Mouse (Mus musculus): ENCODE results near the gene Slc3a1. TPM values are rescaled to one million over a fixed set of nuclear protein-coding genes. Genes with fewer than 3 reads are reported as not detected.

Gene Slc3a1
- polyA plus RNA-seq, 1 experiment from 2014 or later = 11.1 TPM

- ATAC-seq (replicated peaks; ENCODE audit: low FRiP score) = no peak
- no peak overlapping the region for H3K4me2 ChIP-seq
- no peak overlapping the region for H3K4me3 ChIP-seq (replicated peaks)
- no peak overlapping the region for H3K9ac ChIP-seq
- peaks cover 20% of the 10 kb centered on the region for H3K4me1 ChIP-seq
- H3K9me3 ChIP-seq (replicated peaks) = no peaks in the 10 kb centered on the region
- no peaks in the 10 kb centered on the region for H3K36me3 ChIP-seq
- no peak overlapping the region for H3K27ac ChIP-seq
- no peaks in the 10 kb centered on the region for H3K27me3 ChIP-seq
- 89% methylated on average over 4 of the region's 4 CpGs for WGBS
These were observed 10.1 kb downstream of the Slc3a1 start for GRCm38 (mm10) chr17:85038311-85038710.

DNA sequence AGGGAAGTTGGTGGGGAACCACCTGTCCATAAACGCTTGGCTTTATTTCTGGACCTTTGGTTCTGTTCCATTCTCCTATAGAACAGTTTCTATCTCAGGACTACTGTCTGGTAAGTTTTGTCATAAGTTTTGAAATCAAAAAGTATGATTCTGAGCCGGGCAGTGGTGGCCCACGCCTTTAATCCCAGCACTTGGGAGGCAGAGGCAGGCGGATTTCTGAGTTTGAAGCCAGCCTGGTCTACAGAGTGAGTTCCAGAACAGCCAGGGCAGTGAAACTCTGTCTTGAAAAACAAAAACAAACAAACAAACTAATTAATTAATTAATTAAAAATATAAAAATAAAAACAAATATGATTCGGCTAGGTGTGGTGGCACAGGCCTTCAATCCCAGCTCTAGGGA is 10.6 kb downstream of the Slc3a1 start:
- ATAC-seq (replicated peaks; ENCODE audit: low FRiP score) = no peak
- Histone ChIP-seq H3K36me3 (no peaks in the 10 kb centered on the region), H3K27ac (no peak overlapping the region), H3K4me1 (peaks cover 20% of the 10 kb centered on the region), H3K9ac (no peak overlapping the region), H3K27me3 (no peaks in the 10 kb centered on the region), H3K9me3 (replicated peaks) (no peaks in the 10 kb centered on the region), H3K4me2 (no peak overlapping the region), H3K4me3 (replicated peaks) (no peak overlapping the region)
- WGBS = 87% methylated on average over 5 of the region's 5 CpGs

- H3K27me3 ChIP-seq = no peaks in the 10 kb centered on the region
- peak; percentile 65 for ATAC-seq (replicated peaks; ENCODE audit: low FRiP score)
- peaks cover 20% of the 10 kb centered on the region for H3K4me1 ChIP-seq
- 67% methylated on average over 7 of the region's 7 CpGs for WGBS
- no peaks in the 10 kb centered on the region for H3K9me3 ChIP-seq (replicated peaks)
- H3K4me3 ChIP-seq (replicated peaks) = no peak overlapping the region
- H3K4me2 ChIP-seq = no peak overlapping the region
- H3K9ac ChIP-seq = no peak overlapping the region
- peak overlapping the region; percentile 82 for H3K27ac ChIP-seq
- no peaks in the 10 kb centered on the region for H3K36me3 ChIP-seq
These were observed 12.7 kb downstream of the Slc3a1 start for GRCm38 (mm10) chr17:85040913-85041312.

DNA sequence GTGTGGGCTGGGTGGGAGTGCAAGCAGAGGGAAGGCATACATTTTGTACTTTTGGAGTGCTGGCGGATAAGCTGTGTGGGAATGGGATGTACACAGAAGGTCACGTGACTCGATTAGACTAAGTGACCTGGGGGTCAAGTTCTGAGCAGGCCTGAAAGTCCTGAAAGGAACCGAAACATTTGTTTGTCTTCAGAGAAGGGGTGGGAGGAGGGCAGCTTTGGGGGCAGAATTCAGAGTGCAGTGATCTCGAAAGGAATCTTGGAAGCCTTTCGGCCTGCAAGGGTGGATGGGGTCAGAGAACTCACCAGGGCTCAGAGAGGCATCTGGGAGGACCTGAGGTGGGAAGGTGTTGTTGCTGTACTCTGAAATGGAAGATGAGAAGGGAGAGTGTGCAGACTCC is 14.2 kb downstream of the Slc3a1 start:
- no peak for ATAC-seq (replicated peaks; ENCODE audit: low FRiP score)
- H3K4me3 ChIP-seq (replicated peaks) = no peak overlapping the region
- no peak overlapping the region for H3K4me2 ChIP-seq
- no peaks in the 10 kb centered on the region for H3K36me3 ChIP-seq
- 57% methylated on average over 6 of the region's 6 CpGs for WGBS
- H3K27me3 ChIP-seq = no peaks in the 10 kb centered on the region
- no peaks in the 10 kb centered on the region for H3K9me3 ChIP-seq (replicated peaks)
- no peak overlapping the region for H3K9ac ChIP-seq
- H3K4me1 ChIP-seq = peaks cover 20% of the 10 kb centered on the region
- peak overlapping the region; percentile 82 for H3K27ac ChIP-seq

DNA sequence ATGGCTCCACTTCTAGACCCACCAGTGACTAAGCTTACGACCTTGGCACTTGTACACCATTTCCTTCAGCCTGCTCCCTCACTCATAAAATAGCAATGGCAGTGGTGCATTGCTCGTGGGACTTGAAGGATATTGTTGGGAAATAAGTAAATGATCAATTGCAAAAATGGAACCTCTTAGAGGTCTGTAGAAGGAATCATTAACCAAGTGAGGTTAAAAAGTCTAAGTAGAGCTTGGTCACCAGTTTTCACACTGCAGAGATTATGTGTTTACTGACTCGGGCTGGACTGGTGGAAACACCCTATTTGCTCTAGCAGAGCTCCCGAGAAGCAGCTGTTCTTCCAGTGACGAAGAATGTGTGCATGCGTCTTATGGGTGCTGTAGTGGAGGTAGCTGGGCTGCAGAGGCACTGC is 15.2 kb downstream of the Slc3a1 start:
- peaks cover 20% of the 10 kb centered on the region for H3K4me1 ChIP-seq
- H3K36me3 ChIP-seq = no peaks in the 10 kb centered on the region
- H3K4me3 ChIP-seq (replicated peaks) = no peak overlapping the region
- H3K27ac ChIP-seq = peak overlapping the region; percentile 82
- H3K9me3 ChIP-seq (replicated peaks) = no peaks in the 10 kb centered on the region
- peak; percentile 50 for ATAC-seq (replicated peaks; ENCODE audit: low FRiP score)
- H3K27me3 ChIP-seq = no peaks in the 10 kb centered on the region
- H3K9ac ChIP-seq = no peak overlapping the region
- no peak overlapping the region for H3K4me2 ChIP-seq
- 62% methylated on average over 6 of the region's 6 CpGs for WGBS

- WGBS = 75% methylated on average over 5 of the region's 5 CpGs
- peaks cover 20% of the 10 kb centered on the region for H3K4me1 ChIP-seq
- no peak for ATAC-seq (replicated peaks; ENCODE audit: low FRiP score)
- no peaks in the 10 kb centered on the region for H3K36me3 ChIP-seq
- H3K9ac ChIP-seq = no peak overlapping the region
- H3K9me3 ChIP-seq (replicated peaks) = no peaks in the 10 kb centered on the region
- no peaks in the 10 kb centered on the region for H3K27me3 ChIP-seq
- H3K27ac ChIP-seq = peak overlapping the region; percentile 82
- H3K4me3 ChIP-seq (replicated peaks) = no peak overlapping the region
- no peak overlapping the region for H3K4me2 ChIP-seq
These were observed 16.3 kb downstream of the Slc3a1 start for GRCm38 (mm10) chr17:85044466-85044865.

DNA sequence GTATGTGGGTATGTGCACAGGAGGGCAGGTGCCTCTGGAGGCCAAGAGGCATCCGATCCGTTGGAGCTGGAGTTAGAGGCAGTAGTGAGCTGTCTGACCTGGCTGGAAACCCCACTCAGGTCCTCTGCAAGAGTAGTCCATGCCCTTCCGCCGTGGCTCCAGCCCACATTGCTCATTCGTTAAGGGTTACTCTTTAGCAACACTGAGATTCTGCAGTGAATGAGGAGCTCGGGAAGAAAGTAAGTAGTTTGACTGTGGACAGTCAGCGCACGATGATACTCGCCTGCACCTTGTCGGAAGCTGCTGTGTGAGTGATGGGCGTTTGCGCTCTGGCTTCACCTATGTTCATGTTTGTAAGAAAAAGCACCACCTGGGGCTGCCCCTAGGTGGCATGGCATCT is 17.0 kb downstream of the Slc3a1 start:
- Histone ChIP-seq H3K27me3 (no peaks in the 10 kb centered on the region), H3K36me3 (no peaks in the 10 kb centered on the region), H3K27ac (peak overlapping the region; percentile 82), H3K4me3 (replicated peaks) (no peak overlapping the region), H3K4me1 (peaks cover 20% of the 10 kb centered on the region), H3K9ac (no peak overlapping the region), H3K4me2 (no peak overlapping the region), H3K9me3 (replicated peaks) (no peaks in the 10 kb centered on the region)
- no peak for ATAC-seq (replicated peaks; ENCODE audit: low FRiP score)
- 80% methylated on average over 12 of the region's 12 CpGs for WGBS

DNA sequence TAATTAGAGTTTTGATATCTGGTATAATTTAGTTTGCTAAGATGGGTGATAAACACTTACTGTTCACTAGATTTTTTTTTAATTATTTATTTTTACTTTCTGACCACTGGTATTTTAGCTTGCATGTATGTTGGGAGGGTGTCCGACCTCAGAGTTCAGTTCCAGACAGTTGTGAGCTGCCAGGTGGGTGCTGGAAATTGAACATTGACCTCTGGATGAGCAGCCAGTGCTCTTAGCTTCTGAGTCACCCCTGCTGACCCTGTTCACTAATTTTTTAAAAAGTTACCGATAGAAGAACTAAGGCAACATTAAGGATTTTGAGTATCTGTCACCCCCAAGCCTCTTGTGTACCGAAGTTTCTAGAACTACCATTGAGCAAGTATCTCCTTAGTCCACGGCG is 20.2 kb downstream of the Slc3a1 start:
- Histone ChIP-seq H3K27me3 (no peaks in the 10 kb centered on the region), H3K9ac (no peak overlapping the region), H3K4me2 (no peak overlapping the region), H3K9me3 (replicated peaks) (no peaks in the 10 kb centered on the region), H3K4me3 (replicated peaks) (no peak overlapping the region), H3K4me1 (no peaks in the 10 kb centered on the region), H3K36me3 (no peaks in the 10 kb centered on the region), H3K27ac (no peak overlapping the region)
- WGBS = 92% methylated on average over 5 of the region's 5 CpGs
- no peak for ATAC-seq (replicated peaks; ENCODE audit: low FRiP score)

DNA sequence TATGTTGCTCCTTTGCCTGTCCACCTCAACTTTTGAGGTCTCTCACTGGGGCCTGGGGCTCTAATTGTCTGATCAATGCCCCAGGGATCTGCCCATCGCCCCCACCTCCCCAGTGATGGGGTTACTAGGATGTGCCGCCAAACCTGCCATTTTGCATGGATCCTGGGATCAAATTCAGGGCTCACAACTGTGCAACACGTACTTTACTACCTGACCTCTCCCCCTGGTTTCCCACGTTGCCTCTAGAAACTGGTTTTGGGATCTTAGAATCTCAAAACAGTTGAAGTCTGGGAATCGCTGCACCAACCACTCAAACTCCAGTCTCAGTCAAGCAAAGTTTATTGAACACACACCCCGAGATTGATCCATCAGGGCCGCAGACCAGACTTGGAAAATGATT is 30.1 kb downstream of the Slc3a1 start:
- Histone ChIP-seq H3K4me3 (replicated peaks) (no peak overlapping the region), H3K9ac (no peak overlapping the region), H3K9me3 (replicated peaks) (no peaks in the 10 kb centered on the region), H3K4me2 (no peak overlapping the region), H3K36me3 (peaks cover 16% of the 10 kb centered on the region), H3K27me3 (no peaks in the 10 kb centered on the region), H3K27ac (no peak overlapping the region), H3K4me1 (no peaks in the 10 kb centered on the region)
- WGBS = 87% methylated on average over 7 of the region's 7 CpGs
- no peak for ATAC-seq (replicated peaks; ENCODE audit: low FRiP score)

GRCm38 (mm10) chr17:85059136-85059535 is 31.0 kb downstream of the Slc3a1 start:
- Histone ChIP-seq H3K36me3 (peaks cover 24% of the 10 kb centered on the region), H3K9me3 (replicated peaks) (no peaks in the 10 kb centered on the region), H3K27ac (no peak overlapping the region), H3K4me2 (no peak overlapping the region), H3K4me1 (no peaks in the 10 kb centered on the region), H3K4me3 (replicated peaks) (no peak overlapping the region), H3K27me3 (no peaks in the 10 kb centered on the region), H3K9ac (no peak overlapping the region)
- no peak for ATAC-seq (replicated peaks; ENCODE audit: low FRiP score)
- WGBS = 92% methylated on average over 6 of the region's 6 CpGs

GRCm38 (mm10) chr17:85063560-85063959 is 35.4 kb downstream of the Slc3a1 start:
- Histone ChIP-seq H3K4me1 (no peaks in the 10 kb centered on the region), H3K27ac (no peak overlapping the region), H3K9ac (no peak overlapping the region), H3K9me3 (replicated peaks) (no peaks in the 10 kb centered on the region), H3K27me3 (no peaks in the 10 kb centered on the region), H3K4me2 (no peak overlapping the region), H3K36me3 (peaks cover 64% of the 10 kb centered on the region), H3K4me3 (replicated peaks) (no peak overlapping the region)
- 92% methylated on average over 7 of the region's 7 CpGs for WGBS
- no peak for ATAC-seq (replicated peaks; ENCODE audit: low FRiP score)

- Histone ChIP-seq H3K36me3 (peaks cover 87% of the 10 kb centered on the region), H3K4me1 (no peaks in the 10 kb centered on the region; the same call in 1 of the 2 replicates), H3K9me3 (replicated peaks) (no peaks in the 10 kb centered on the region), H3K9ac (no peak overlapping the region), H3K27ac (no peak overlapping the region), H3K4me2 (no peak overlapping the region), H3K27me3 (no peaks in the 10 kb centered on the region), H3K4me3 (replicated peaks) (no peak overlapping the region)
- ATAC-seq (replicated peaks; ENCODE audit: low FRiP score) = no peak
- WGBS = 96% methylated on average over 7 of the region's 7 CpGs
These were observed 39.2 kb downstream of the Slc3a1 start for GRCm38 (mm10) chr17:85067331-85067730.

DNA sequence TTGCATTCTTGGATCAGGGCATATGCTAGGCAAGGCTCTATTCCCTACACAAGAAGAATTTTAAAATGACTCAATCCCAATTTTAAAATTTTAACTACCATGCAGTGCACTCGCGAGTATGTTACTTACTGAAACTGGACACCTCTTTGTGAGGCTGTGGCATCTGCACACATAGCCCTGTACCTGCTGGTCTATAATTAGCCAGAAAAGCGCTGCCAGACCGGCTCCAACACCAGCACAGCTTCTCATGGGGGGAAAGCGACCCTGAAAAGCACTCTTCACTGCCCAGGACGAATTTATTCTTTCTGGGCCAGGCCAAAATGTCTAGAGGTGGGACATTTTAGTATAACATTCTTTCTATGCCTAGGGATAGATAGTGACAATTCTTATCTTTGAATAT is 42.5 kb downstream of the Slc3a1 start:
- Histone ChIP-seq H3K36me3 (peaks cover 72% of the 10 kb centered on the region), H3K4me1 (no peaks in the 10 kb centered on the region; the same call in 1 of the 2 replicates), H3K4me3 (replicated peaks) (no peak overlapping the region), H3K9me3 (replicated peaks) (no peaks in the 10 kb centered on the region), H3K27ac (no peak overlapping the region), H3K27me3 (no peaks in the 10 kb centered on the region), H3K9ac (no peak overlapping the region), H3K4me2 (no peak overlapping the region)
- ATAC-seq (replicated peaks; ENCODE audit: low FRiP score) = no peak
- 76% methylated on average over 6 of the region's 6 CpGs for WGBS
